Mouse (Mus musculus) testis, adult 2 months (tissue): ENCODE results near the gene Dlg2.

Source experiments
- CTCF ChIP-seq: fragments of 200-500 bp; IDR thresholded peaks from 2 replicates; pipeline ENCODE4 v1.5.1; 2012; ENCODE audit warnings: low read depth, mild to moderate bottlenecking, inconsistent platforms, low read length, moderate library complexity; ENCODE audit not compliant: control insufficient read depth, insufficient read depth, insufficient replicate concordance
- POLR2A ChIP-seq: fragments of 200-500 bp; IDR thresholded peaks from 2 replicates; pipeline ENCODE4 v1.6.1; 2012; ENCODE audit warnings: low read depth, mild to moderate bottlenecking, inconsistent platforms, low read length, moderate library complexity; ENCODE audit not compliant: control insufficient read depth

GRCm38 (mm10) chr7:91096467-91096866, 620.0 kb downstream of the Dlg2 start:
- TF ChIP-seq CTCF (no peak), POLR2A (no peak)
